Mouse (Mus musculus): ENCODE data around the gene Arhgef7.
"Not testable (repeated sequence)": the region's sequence is repeated elsewhere in the genome, so short reads cannot be mapped to it uniquely, and the experiment has no call there.

The Arhgef7 gene

DNA sequence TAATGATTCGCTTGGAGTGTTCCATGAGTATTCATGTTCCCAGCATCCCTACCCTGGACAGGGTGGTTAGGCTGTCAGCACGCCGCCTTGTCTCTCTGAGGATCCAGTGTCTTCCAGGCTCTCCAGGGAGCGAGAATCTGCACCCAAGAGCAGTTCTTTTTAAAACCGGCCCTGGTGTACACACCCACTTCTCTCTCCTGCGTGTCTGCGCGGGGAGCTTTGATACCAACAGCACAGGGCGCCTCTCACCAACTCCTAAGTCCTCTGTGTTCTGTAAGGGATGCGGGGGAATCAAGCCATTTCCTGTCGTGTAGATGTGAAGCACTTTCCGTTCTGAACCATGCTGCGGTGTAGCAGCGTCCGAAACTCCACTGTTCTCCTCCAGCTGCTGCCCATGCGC, 107.2 kb downstream of the Arhgef7 start:
- DNase-seq (ENCODE audit: low spot score), result no peak

DNA sequence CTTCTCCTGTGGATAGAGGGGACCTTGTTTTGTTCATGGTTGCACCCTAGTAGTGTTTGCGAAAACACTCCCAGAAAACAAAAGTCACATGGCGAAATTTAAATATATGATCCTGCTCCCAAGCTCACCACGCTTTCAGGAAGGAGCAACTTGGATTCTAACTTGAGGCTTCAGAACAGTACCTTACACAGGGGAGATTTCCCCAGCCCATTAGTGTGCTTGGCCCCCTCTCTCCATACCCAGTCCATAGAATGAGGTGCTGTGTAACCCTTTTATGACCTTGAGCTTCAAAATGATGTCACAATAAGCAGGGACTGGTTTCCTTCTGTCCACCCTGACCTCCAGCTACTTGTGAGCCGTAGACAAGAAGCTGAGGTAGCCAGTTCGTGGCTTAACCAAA, 112.7 kb downstream of the Arhgef7 start, which contains the start of gene Tex29:
Gene Tex29 (plus strand): TSS at position 301 of the 400 bp plus-strand sequence.
- no peak for DNase-seq (ENCODE audit: low spot score)

DNA sequence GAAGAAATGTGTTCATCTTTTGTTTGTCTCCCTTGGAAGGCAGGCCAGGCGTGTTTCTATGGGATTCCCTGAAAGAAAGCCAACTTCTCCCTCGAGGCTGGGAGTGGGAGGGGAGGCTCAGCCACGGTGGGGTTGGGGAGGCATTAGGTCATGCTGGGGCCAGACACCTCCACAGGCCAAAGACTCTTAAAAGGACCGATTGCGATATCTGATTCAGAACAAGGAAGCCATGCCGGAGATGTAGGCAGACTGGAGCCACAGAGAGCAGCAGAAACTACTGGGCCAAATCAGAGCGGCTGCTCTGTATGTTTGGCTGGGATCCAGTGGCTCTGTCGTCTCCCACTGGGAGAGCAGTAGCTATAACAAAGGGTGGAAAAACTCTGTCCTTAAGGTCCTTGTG, 114.0 kb downstream of the Arhgef7 start:
- DNase-seq (ENCODE audit: low spot score), result no peak

DNA sequence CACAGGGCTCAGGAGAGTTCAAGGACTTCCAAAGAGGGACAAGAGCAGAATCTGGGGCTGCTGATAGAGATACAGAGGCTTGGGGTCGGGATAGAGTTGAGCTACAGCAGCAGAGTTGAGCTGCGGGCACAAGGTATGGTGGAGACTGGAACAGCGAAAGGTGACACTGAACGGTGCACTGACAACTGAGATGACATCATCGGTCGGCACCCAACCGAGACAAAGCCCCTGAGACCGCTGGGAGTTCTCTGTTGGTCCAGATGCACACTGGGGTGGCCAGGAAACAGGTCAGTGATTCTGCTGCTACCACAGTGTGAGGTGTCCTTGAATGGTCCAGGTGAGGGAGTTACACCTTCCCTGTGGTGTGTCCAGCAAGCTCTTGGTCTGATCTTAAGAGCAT, 115.2 kb downstream of the Arhgef7 start:
- DNase-seq (ENCODE audit: low spot score), result no peak

DNA sequence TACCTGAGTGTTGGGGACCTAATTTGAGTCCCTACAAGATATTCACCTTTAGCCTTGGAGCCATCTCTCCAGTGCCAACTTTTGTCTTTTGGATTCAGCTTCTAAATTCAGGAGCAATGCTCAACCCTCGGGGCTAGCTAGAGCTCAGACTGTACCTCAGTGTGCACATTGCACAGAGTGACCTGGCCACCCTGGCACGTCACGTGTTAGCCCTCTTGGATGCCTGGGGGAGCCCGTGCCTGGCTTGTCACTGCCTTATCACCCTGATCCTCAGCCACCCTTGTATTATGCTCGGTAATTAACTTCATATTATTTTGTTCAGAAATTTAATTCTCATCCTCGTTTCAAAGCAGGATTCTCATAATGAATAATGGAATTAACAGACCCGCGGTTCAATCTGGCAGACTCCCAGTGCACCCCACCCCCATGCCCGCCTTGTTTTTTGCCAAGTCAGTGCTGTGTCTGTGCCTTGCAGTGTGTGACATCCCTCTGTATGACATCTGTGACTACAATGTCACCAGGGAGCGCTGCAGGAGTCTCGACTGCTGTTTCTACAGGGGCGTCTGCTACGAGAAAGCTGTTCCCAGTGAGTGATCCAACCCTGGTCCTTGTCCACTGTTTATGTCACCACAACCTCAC, 116.3 kb downstream of the Arhgef7 start:
- no peak for DNase-seq (ENCODE audit: low spot score)

DNA sequence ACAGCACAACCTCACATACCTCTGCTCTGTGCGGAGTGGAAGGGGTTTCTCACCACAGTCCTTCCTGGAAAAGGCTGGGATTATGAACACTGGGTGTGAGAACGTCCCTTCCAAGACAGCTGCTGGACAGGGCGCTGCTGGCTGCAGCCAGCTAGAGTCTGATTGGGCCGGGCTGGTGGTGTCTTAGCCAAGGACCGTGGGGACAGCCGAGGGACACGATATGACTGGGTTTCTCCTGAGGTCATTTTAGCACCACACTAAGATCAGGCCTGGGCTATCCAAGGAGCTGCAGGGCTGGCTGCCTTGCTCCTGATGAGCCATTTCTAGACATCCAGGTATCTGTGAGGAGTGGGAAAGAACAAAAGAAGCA, 116.8 kb downstream of the Arhgef7 start:
- no peak for DNase-seq (ENCODE audit: low spot score)

DNA sequence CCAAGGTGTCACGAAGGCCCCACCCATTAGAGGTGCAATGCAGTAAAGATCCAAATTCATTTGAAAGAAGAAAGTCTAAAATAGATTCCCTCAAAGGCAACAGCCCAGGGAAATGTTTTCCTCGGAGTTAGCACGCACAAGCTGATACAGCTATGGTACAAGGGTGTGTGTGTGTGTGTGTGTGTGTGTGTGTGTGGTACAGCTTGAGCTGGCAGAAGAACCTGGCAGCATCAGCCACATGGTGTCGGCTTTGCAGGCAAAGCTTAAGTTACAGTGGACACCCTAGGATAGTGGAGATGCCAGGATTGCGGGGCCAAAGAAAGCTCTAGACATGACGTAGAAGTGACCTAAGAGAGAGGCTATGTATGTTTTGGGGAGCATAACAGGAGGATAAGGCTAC, 119.3 kb downstream of the Arhgef7 start:
- DNase-seq (ENCODE audit: low spot score), result no peak

DNA sequence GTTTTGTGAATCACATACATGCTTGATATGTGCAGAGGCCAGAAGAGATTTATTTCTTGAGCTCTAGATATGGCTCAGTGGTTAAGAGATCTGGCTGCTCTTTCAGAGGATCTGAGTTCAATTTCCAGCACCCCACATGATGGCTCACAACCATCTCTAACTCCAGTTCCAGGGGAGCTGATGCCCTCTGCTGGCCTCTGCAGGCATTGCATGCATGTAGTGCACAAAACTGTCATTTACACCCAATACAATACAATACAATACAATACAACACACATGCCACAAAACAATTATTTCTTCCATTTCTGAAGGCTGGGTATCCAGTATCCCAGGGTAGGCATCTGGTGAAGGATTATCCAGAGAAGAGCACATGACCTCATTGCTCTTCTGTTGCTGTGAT, 140.3 kb downstream of the Arhgef7 start:
- no peak for DNase-seq (ENCODE audit: low spot score)

DNA sequence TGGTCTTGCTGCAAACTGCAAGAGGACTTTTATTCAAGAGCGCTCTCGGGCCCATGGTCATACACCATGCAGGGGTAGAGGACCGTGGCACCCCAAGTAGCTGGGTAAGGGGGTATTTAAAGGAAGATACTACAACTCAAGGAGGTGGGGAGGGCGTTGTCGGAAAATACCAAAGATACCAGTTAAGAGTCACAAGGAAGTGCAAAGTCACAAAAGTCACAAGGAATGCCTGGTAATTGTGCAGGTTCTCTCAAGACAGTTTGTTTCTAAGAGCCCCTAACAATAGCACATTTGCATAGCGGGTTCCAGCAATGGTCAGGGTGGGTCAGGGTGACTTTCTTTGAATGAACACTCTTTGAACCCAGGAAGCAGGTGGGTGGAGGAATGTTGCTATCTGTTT, 146.7 kb downstream of the Arhgef7 start:
- not testable (repeated sequence) for DNase-seq (ENCODE audit: low spot score)

DNA sequence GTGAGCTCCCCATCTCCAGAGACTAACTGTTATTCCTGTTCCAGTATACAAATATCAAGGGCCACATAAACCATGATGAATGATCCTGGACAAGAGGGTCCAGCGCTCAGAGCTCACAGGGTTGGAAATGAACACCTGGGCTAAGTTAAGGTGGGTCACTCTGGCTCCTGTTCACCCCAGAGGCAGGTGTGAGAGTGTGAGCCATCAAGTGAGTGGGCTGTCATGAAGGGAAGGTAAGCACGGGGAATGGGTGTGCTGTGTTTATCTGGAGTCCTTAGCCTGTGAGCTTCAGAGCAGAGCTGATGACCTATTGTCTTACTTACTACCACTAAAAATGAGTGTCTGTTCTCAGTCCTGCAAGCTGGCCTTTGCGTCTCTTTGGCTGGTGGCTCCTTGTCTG, 157.1 kb downstream of the Arhgef7 start:
- DNase-seq (ENCODE audit: low spot score), result no peak

Measured in yolk sac, embryonic 10.5 days (tissue).